Mouse (Mus musculus) limb, embryonic 13.5 days (tissue): ENCODE data around the gene Bcl2l1. TPM values are rescaled to one million over a fixed set of nuclear protein-coding genes. Genes with fewer than 3 reads are reported as not detected.

Experiments
- ATAC-seq: fragments of 200-750 bp; cut with Nextera tagmentation; 2 replicates; pipeline ENCODE4 v1.8.0; 2017; ENCODE audit warnings: low read depth, moderate number of reproducible peaks, moderate TSS enrichment; ENCODE audit not compliant: low FRiP score
- H3K27ac ChIP-seq: fragments of 300-500 bp; sonication (generic); 2 replicates; pipeline ENCODE4 v1.5.1; 2015; ENCODE audit warnings: inconsistent platforms, mild to moderate bottlenecking, moderate library complexity
- H3K27me3 ChIP-seq: fragments of 300-500 bp; sonication (generic); 2 replicates; pipeline ENCODE4 v1.6.1; 2015; ENCODE audit warnings: mild to moderate bottlenecking, inconsistent platforms
- H3K36me3 ChIP-seq: fragments of 300-500 bp; sonication (generic); 2 replicates; pipeline ENCODE4 v1.6.1; 2015; ENCODE audit warnings: inconsistent platforms, mild to moderate bottlenecking, moderate library complexity
- H3K4me1 ChIP-seq: fragments of 300-500 bp; sonication (generic); 2 replicates; pipeline ENCODE4 v1.6.1; 2015; ENCODE audit warnings: inconsistent platforms
- H3K4me2 ChIP-seq: fragments of 300-500 bp; sonication (generic); replicated peaks from 2 replicates; pipeline ENCODE4 v1.6.1; 2015; ENCODE audit warnings: inconsistent platforms, mild to moderate bottlenecking, moderate library complexity
- H3K4me3 ChIP-seq: fragments of 300-500 bp; sonication (generic); 2 replicates; pipeline ENCODE4 v1.5.1; 2015; ENCODE audit warnings: moderate library complexity, mild to moderate bottlenecking, inconsistent platforms
- H3K9ac ChIP-seq: fragments of 300-500 bp; sonication (generic); 2 replicates; pipeline ENCODE4 v1.6.1; 2015; ENCODE audit warnings: mild to moderate bottlenecking, inconsistent platforms
- H3K9me3 ChIP-seq: fragments of 300-500 bp; sonication (generic); 2 replicates; pipeline ENCODE4 v1.6.1; 2016; ENCODE audit warnings: inconsistent platforms
- WGBS: fragments of 180-500 bp; shearing (Covaris S2); methylation state at CpG from one replicate; pipeline ENCODE4 v1.1.7; 2015; 5-methylcytosine and 5-hydroxymethylcytosine counted together
- polyA plus RNA-seq: library from polyadenylated mRNA; unstranded; fragments of >200 nt; fragmentation: Nextera tagmentation; extraction: Ambion mirVana; gene quantifications from 2 replicates; pipeline ENCODE4 v1.2.1, GENCODE M21; 2015

Gene Bcl2l1
- polyA plus RNA-seq, 1 experiment from 2014 or later: 93.3 TPM

DNA sequence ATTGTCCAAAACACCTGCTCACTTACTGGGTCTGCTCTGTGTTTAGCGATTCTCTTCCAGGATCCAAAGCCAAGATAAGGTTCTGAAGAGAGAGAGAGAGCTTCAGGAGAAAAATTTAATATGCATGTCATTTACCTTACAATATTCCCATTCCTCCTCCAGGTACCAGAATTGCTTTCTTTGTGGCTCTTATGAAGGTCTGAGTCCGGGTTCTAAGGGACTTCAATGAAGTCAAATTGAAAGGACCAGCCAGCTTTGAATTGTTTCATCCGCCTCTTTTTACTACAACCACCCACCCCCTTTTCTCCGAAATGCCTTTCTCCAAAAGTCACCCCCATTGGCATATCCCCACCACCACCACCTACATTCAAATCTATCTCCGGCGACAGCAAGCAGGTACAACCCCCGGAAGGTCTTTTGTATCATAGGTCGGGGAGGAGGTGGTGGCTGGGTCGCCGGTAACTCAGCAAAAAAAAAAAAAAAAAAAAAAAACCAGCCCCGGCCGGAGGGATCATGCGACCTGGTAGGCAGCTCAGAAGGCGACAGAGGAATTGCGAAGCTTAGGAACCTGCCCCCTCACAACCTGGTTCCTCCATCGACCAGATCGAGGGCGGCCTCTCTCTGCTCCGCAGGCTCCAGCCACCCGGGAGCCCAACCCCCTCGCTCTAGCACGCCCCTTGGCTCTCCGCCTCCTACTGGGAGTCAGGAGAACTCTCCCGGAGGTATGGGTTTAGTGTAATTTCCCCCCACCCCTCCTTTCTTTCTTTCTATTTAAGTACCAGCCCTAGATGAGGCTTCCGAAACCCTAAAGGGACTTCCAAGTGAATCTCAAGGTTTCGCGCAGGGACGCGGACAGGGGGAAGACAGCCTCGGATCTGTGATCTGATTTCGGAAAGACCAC lies 1.3 kb downstream of the Bcl2l1 start:
- Histone ChIP-seq H3K9me3 (no peaks in the 10 kb centered on the region), H3K27me3 (no peaks in the 10 kb centered on the region), H3K36me3 (peaks cover 23% of the 10 kb centered on the region), H3K4me2 (peak overlapping the region; percentile 77), H3K4me1 (peaks cover 45% of the 10 kb centered on the region), H3K4me3 (peak overlapping the region; percentile 76), H3K27ac (peak overlapping the region; percentile 98), H3K9ac (peak overlapping the region; percentile 91)
- WGBS: 3% methylated on average over 31 of the region's 31 CpGs
- ATAC-seq: peak; percentile 81

DNA sequence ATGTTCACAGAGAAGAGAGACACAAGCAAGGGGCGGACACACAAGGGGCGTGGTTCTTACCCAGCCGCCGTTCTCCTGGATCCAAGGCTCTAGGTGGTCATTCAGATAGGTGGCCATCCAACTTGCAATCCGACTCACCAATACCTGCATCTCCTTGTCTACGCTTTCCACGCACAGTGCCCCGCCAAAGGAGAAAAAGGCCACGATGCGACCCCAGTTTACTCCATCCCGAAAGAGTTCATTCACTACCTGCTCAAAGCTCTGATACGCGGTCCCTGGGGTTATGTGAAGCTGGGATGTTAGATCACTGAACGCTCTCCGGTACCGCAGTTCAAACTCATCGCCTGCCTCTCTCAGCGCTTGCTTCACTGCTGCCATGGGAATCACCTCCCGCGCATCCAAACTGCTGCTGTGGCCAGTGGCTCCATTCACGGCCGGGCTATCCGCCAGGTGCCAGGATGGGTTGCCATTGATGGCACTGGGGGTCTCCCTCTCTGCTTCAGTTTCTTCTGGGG lies 2.1 kb downstream of the Bcl2l1 start:
- ATAC-seq: no peak
- H3K27me3 ChIP-seq: no peaks in the 10 kb centered on the region
- peak overlapping the region; percentile 77 for H3K4me2 ChIP-seq
- H3K4me3 ChIP-seq: peak overlapping the region; percentile 76
- H3K9me3 ChIP-seq: no peaks in the 10 kb centered on the region
- WGBS: 77% methylated on average over 23 of the region's 23 CpGs
- H3K9ac ChIP-seq: peak overlapping the region; percentile 91
- peaks cover 52% of the 10 kb centered on the region for H3K4me1 ChIP-seq
- H3K36me3 ChIP-seq: peaks cover 30% of the 10 kb centered on the region
- H3K27ac ChIP-seq: 0 out of 2 replicates have a peak overlapping the region, but pooled peaks have one; percentile 6

DNA sequence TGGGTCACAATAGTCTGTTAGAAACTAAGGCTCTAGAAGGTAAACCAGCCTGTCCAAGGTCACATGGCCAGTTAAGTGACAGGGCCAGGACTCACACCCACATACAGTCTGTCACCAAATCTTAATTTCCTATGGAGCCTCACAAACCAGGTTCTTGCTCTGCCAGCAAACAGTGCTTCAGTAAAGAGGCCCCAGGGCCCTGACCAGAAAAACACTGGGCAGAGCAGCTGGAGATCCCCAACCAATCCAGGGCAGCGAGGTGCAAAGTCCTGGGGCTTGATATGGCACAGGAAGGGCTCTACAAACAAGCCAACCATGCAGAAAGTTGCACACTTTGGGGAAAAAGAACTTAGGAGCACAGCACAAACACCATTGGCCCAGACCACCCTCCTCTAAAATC lies 3.0 kb downstream of the Bcl2l1 start:
- H3K4me2 ChIP-seq: peak overlapping the region; percentile 77
- peak overlapping the region; percentile 76 for H3K4me3 ChIP-seq
- WGBS: 78% methylated on average over 1 of the region's 1 CpGs
- H3K9me3 ChIP-seq: no peaks in the 10 kb centered on the region
- H3K27ac ChIP-seq: peak overlapping the region; percentile 65
- peak overlapping the region; percentile 91 for H3K9ac ChIP-seq
- no peaks in the 10 kb centered on the region for H3K27me3 ChIP-seq
- ATAC-seq: no peak
- H3K4me1 ChIP-seq: peaks cover 59% of the 10 kb centered on the region
- H3K36me3 ChIP-seq: peaks cover 30% of the 10 kb centered on the region

DNA sequence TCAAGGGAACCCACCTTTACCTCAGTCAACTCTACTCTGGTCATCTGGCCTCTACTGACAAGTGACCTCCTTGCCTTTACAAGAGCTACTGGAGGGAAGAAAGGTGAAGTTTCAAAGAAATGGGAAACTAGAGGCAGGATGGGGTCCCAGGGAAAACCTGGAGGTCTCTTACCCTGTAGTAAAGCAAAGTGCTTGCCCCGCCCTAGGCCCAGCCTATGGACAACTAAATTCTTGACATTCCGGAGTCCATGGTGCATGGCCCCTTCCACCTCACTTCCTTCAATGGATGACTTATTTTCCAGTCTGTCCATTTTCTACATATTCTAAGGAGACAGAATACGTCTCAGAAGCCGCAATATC lies 3.5 kb downstream of the Bcl2l1 start:
- WGBS: 72% methylated on average over 4 of the region's 4 CpGs
- Histone ChIP-seq H3K4me3 (peak overlapping the region; percentile 76), H3K36me3 (peaks cover 30% of the 10 kb centered on the region), H3K4me1 (peaks cover 61% of the 10 kb centered on the region), H3K9me3 (no peaks in the 10 kb centered on the region), H3K9ac (peak overlapping the region; percentile 91), H3K27ac (no peak overlapping the region), H3K27me3 (no peaks in the 10 kb centered on the region), H3K4me2 (peak overlapping the region; percentile 77)
- no peak for ATAC-seq

DNA sequence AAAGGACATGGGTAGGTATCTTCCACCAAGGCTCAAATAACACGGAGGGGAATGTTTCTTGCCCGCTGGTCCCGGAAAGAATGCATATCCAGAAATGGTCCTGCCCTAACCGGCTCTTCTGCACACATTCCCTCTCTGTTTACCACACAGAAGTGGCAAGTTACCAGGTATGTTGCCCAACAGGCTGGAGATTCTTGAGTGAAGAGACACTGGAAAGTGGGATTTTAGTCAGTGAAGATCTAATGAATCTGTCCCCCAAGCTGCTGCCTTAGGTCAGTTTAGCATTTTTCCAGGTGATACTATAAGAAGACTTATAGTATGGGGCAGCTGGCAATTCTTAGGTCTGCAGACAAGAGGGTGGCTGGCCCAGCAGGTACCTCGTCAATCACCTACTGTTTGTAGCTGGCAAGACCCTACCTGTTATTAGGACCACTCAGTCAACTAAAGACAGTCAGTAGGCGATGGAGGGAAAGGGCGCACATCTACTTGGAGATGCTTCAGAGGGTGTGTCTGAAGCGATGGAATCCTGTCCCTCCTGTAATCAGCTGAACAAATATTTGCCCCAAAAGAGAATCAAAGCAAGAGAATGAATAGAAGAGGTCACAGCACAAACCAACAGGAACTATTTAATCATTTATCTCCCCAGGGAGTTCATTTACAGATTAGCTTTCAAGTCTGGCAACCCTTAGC lies 4.1 kb downstream of the Bcl2l1 start:
- H3K4me1 ChIP-seq: peaks cover 65% of the 10 kb centered on the region
- peaks cover 30% of the 10 kb centered on the region for H3K36me3 ChIP-seq
- no peaks in the 10 kb centered on the region for H3K9me3 ChIP-seq
- H3K27me3 ChIP-seq: no peaks in the 10 kb centered on the region
- no peak overlapping the region for H3K9ac ChIP-seq
- ATAC-seq: no peak
- H3K4me2 ChIP-seq: peak overlapping the region; percentile 77
- no peak overlapping the region for H3K27ac ChIP-seq
- 78% methylated on average over 8 of the region's 8 CpGs for WGBS
- peak overlapping the region; percentile 76 for H3K4me3 ChIP-seq

DNA sequence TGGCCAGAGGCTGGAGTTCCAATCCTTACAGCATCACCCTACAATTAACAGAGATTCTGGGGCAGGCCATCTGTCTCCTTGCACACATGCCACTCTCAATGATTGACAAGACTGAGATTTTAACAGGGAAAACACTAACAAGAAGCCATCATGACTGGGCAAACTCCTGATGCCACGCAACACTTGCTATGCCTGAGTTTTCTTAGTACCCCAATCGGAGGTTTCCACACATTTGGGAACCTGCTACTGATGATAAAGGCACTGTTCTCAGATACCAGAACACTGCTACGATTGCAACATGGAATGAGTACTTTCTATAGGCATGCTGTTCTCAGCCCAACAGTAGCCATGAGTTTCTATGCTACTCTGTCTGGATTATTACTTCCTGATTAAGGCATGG lies 5.0 kb downstream of the Bcl2l1 start:
- 81% methylated on average over 3 of the region's 3 CpGs for WGBS
- H3K27me3 ChIP-seq: no peaks in the 10 kb centered on the region
- no peak overlapping the region; the same call in 1 of the 2 replicates for H3K9ac ChIP-seq
- H3K4me2 ChIP-seq: peak overlapping the region; percentile 77
- H3K36me3 ChIP-seq: peaks cover 32% of the 10 kb centered on the region
- H3K4me1 ChIP-seq: peaks cover 75% of the 10 kb centered on the region
- H3K9me3 ChIP-seq: no peaks in the 10 kb centered on the region
- no peak for ATAC-seq
- no peak overlapping the region for H3K27ac ChIP-seq
- H3K4me3 ChIP-seq: peak overlapping the region; percentile 76

DNA sequence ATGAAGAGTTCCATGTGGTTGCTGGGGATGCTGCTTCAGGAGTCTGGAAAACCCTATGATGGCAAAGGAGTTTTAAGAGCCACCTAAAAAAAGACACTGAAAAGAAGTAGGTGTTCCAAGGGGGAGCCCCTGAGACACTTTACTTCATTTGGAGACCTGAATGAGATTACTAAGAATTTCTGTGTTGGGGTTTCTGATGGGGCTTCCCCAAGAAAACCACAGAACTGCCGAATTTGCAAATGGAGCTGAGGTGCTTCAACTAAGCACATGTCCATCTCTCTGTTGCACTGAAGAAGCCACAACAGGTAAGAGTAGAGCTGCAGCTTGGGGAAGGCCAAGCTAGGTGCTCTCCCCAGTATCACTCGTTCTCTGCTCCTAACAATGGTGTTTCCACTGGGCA lies 5.8 kb downstream of the Bcl2l1 start:
- no peaks in the 10 kb centered on the region for H3K27me3 ChIP-seq
- peaks cover 82% of the 10 kb centered on the region for H3K4me1 ChIP-seq
- H3K4me2 ChIP-seq: peak overlapping the region; percentile 77
- H3K9ac ChIP-seq: peak overlapping the region; percentile 39; the same call in 1 of the 2 replicates
- H3K27ac ChIP-seq: no peak overlapping the region
- no peak overlapping the region for H3K4me3 ChIP-seq
- no peak for ATAC-seq
- H3K36me3 ChIP-seq: peaks cover 34% of the 10 kb centered on the region
- 89% methylated on average over 2 of the region's 2 CpGs for WGBS
- H3K9me3 ChIP-seq: no peaks in the 10 kb centered on the region

DNA sequence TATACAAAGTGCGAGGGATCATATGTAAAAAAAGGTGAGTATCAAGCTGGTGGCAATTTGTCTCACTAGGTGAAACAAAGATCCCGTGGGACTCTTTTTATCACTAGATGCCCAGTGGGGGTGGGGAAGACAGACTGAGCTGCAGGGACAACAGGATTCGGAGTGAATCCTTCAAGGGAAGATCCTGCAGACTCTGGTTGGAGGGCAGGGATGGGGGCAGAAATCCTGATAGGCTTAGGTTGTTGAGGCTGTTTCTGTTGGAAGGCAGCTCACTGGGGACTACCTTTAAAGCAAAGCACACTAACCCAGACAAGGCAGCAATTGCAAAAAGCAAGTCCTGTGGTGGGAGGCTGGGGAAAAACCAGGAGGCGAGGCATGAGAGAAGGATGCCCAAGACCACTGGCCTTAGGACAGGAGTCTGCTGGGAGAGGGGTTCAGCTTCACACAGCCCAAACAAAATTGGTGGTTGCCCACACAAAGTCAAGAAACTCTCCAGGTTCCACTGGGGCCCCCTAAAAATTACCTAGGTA lies 6.3 kb downstream of the Bcl2l1 start:
- no peak for ATAC-seq
- Histone ChIP-seq H3K36me3 (peaks cover 37% of the 10 kb centered on the region), H3K4me2 (peak overlapping the region; percentile 77), H3K9me3 (no peaks in the 10 kb centered on the region), H3K27me3 (no peaks in the 10 kb centered on the region), H3K4me1 (peaks cover 87% of the 10 kb centered on the region), H3K27ac (no peak overlapping the region), H3K9ac (no peak overlapping the region), H3K4me3 (no peak overlapping the region)
- 84% methylated on average over 4 of the region's 4 CpGs for WGBS

DNA sequence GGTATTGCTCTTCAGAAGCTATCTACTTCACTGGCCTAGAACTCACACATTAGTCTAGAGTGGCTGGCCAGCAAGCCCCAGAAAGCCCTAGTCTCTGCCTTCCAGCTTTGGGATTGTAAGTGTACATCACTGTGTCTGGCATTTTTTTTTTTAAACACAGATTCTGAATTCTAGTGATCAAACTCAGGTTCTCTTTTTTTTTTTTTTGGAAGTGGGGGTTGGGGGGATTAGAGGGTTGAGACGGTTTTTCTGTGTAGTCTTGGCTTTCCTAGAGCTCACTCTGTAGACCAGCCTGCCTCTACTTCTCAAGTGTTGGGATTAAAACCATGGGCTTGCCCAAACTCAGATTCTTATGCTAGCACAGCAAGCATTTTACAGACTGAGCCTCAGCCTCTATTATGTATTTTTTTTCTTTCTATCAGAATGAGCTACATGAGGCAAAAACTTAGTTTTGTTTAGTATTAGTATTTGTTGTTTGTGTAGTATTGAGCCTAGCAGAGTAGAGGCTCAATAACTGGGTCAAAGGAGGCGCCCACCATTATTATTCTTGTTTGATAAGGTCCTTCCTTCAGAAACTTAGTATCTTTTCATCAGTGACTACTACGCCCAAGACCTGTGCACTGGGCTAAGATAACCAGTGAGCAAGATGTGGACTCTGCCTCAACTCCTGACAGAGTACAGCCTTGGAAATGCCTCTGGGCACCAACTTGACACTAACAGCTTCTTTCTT lies 6.9 kb downstream of the Bcl2l1 start:
- Histone ChIP-seq H3K4me2 (peak overlapping the region; percentile 77; the same call in 1 of the 2 replicates), H3K4me1 (peaks cover 92% of the 10 kb centered on the region), H3K9me3 (no peaks in the 10 kb centered on the region), H3K9ac (no peak overlapping the region), H3K27me3 (no peaks in the 10 kb centered on the region), H3K4me3 (no peak overlapping the region), H3K27ac (no peak overlapping the region), H3K36me3 (peaks cover 43% of the 10 kb centered on the region)
- WGBS: 75% methylated on average over 3 of the region's 3 CpGs
- ATAC-seq: no peak

DNA sequence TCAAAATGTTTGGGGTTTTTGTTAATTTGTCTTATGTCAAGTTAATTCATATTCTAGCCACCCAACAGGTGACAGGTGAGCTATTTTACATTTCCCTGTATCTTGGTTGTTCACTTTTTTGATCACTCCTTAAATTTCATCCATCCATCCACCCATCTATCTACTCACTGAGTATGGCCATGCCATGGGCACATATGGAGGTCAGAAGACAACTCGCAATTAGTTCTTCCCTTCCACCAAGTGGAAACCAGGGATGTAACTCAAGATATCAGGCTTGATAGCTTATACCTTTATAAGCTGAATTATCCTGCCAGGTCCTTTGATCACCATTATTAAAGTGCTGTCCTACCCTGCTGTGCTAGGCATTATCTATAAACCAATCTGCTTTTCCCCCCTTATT lies 7.8 kb downstream of the Bcl2l1 start:
- Histone ChIP-seq H3K27ac (no peak overlapping the region), H3K4me1 (peaks cover 92% of the 10 kb centered on the region), H3K9me3 (0 out of 2 replicates have a peak, but pooled peaks cover 3% of the 10 kb centered on the region), H3K36me3 (peaks cover 51% of the 10 kb centered on the region), H3K4me3 (no peak overlapping the region), H3K9ac (no peak overlapping the region), H3K4me2 (no peak overlapping the region), H3K27me3 (no peaks in the 10 kb centered on the region)
- WGBS: 98% methylated on average over 1 of the region's 1 CpGs
- ATAC-seq: no peak

DNA sequence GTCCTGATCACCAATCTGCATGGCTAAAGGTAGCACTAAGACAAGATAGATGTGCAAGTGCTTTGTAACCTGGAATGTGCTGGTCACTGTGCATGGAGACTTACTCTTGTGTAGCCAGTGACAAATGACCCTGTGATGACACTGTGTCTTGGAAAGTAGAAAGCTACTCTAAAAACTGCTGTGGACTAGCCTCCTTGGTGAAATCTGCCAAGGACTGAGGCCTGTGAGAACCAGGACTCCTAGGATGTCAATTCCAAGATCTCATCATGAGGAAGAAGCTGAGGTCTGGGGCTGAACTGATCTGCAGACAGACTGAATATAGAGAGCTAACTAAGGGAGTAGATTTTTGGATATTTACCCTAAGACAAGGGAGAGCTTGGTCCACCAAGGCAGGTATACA lies 10.0 kb downstream of the Bcl2l1 start:
- H3K27ac ChIP-seq: peak overlapping the region; percentile 88
- no peaks in the 10 kb centered on the region for H3K27me3 ChIP-seq
- peaks cover 92% of the 10 kb centered on the region for H3K4me1 ChIP-seq
- H3K36me3 ChIP-seq: peaks cover 45% of the 10 kb centered on the region
- no peak overlapping the region for H3K4me3 ChIP-seq
- 0 out of 2 replicates have a peak, but pooled peaks cover 3% of the 10 kb centered on the region for H3K9me3 ChIP-seq
- H3K4me2 ChIP-seq: peak overlapping the region; percentile 46
- no peak overlapping the region for H3K9ac ChIP-seq
- no peak for ATAC-seq
